Mouse (Mus musculus): ENCODE data around the gene Lrrn2. TPM values are rescaled to one million over a fixed set of nuclear protein-coding genes. Genes with fewer than 3 reads are reported as not detected.

Gene Lrrn2
- polyA plus RNA-seq, 1 experiment from 2014 or later: not detected

DNA sequence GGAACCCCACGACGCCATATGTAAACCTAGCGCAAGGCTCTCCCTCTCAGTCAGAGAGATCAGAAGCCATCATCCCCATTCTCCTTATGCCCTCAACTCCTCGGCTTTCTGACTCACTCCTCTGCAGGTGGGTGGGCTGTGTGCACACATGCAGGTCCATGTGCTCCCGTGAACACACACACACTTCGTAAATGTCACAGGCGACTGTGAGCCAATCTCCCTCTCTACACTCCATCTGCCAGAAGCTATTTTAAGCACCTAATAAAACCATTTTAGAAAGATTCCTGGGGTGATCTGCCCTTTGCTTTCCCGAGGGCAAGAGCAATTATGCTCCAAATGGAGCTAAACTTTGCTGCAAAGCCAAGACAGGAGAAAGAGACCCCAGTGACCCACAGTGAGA lies 65.8 kb downstream of the Lrrn2 start:
- 62% methylated on average over 8 of the region's 8 CpGs for WGBS (ENCODE audit: insufficient replicate concordance)
- Histone ChIP-seq H3K36me3 (replicated peaks; ENCODE audit: insufficient read depth, low read length) (no peaks in the 10 kb centered on the region), H3K4me2 (ENCODE audit: low read depth, low read length) (no peak overlapping the region), H3K27ac (ENCODE audit: low read depth) (no peak overlapping the region), H3K27me3 (ENCODE audit: insufficient read depth, low read length) (no peaks in the 10 kb centered on the region), H3K4me1 (ENCODE audit: insufficient read depth) (no peaks in the 10 kb centered on the region), H3K9me3 (ENCODE audit: low read length) (no peaks in the 10 kb centered on the region), H3K9ac (replicated peaks) (no peak overlapping the region), H3K4me3 (ENCODE audit: low read depth, low read length) (no peak overlapping the region)
- no peak for DNase-seq
- TF ChIP-seq CTCF (IDR thresholded peaks at IDR 0.05; ENCODE audit: low read depth) (no peak), EP300 (IDR thresholded peaks at IDR 0.05; ENCODE audit: low read depth) (no peak)
- ATAC-seq: no peak

- 61% methylated on average over 7 of the region's 7 CpGs for WGBS (ENCODE audit: insufficient replicate concordance)
- no peak overlapping the region for H3K27ac ChIP-seq (ENCODE audit: low read depth)
- no peak overlapping the region for H3K4me2 ChIP-seq (ENCODE audit: low read depth, low read length)
- no peak for DNase-seq
- no peaks in the 10 kb centered on the region for H3K9me3 ChIP-seq (ENCODE audit: low read length)
- no peak for ATAC-seq
- H3K27me3 ChIP-seq (ENCODE audit: insufficient read depth, low read length): no peaks in the 10 kb centered on the region
- H3K4me1 ChIP-seq (ENCODE audit: insufficient read depth): no peaks in the 10 kb centered on the region
- TF ChIP-seq CTCF (IDR thresholded peaks at IDR 0.05; ENCODE audit: low read depth) (no peak), EP300 (IDR thresholded peaks at IDR 0.05; ENCODE audit: low read depth) (no peak)
- no peaks in the 10 kb centered on the region for H3K36me3 ChIP-seq (replicated peaks; ENCODE audit: insufficient read depth, low read length)
- no peak overlapping the region for H3K9ac ChIP-seq (replicated peaks)
- H3K4me3 ChIP-seq (ENCODE audit: low read depth, low read length): no peak overlapping the region
Measured at GRCm38 (mm10) chr1:132947811-132948210, 67.7 kb downstream of the Lrrn2 start.

DNA sequence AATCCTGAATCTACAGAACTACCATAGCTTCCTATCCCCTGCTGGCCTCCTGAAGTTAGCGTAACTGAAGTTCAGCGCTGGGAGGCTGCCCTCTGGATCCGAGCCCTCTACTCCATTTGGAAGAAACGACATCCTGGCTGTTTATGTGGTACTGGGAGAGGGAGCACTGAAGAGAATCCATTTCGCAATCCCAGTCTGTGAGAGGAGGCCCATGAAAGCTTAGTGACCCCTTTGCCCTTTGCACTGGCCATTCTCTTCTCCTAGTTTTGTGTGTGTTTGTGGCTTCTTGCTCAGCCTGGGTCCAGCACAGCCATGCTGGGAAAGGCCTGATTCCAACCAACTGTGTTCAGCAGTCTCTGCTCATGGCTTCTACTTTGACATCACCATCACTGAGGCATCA lies 76.7 kb downstream of the Lrrn2 start:
- DNase-seq (no peak), ATAC-seq (peak; percentile 61; the same call in 1 of the 2 replicates)
- H3K4me1 ChIP-seq (ENCODE audit: insufficient read depth): no peaks in the 10 kb centered on the region
- H3K9me3 ChIP-seq (ENCODE audit: low read length): no peaks in the 10 kb centered on the region
- H3K27ac ChIP-seq (ENCODE audit: low read depth): no peak overlapping the region
- H3K4me3 ChIP-seq (ENCODE audit: low read depth, low read length): no peak overlapping the region
- no peak overlapping the region for H3K4me2 ChIP-seq (ENCODE audit: low read depth, low read length)
- no peaks in the 10 kb centered on the region for H3K27me3 ChIP-seq (ENCODE audit: insufficient read depth, low read length)
- no peak overlapping the region for H3K9ac ChIP-seq (replicated peaks)
- no peaks in the 10 kb centered on the region for H3K36me3 ChIP-seq (replicated peaks; ENCODE audit: insufficient read depth, low read length)
- TF ChIP-seq CTCF (IDR thresholded peaks at IDR 0.05; ENCODE audit: low read depth): no peak
- no peak for TF ChIP-seq EP300 (IDR thresholded peaks at IDR 0.05; ENCODE audit: low read depth)
- WGBS (ENCODE audit: insufficient replicate concordance): 59% methylated on average over 5 of the region's 5 CpGs

- ATAC-seq (no peak), DNase-seq (no peak)
- H3K4me1 ChIP-seq (ENCODE audit: insufficient read depth): no peaks in the 10 kb centered on the region
- H3K27ac ChIP-seq (ENCODE audit: low read depth): no peak overlapping the region
- no peaks in the 10 kb centered on the region for H3K9me3 ChIP-seq (ENCODE audit: low read length)
- no peaks in the 10 kb centered on the region for H3K27me3 ChIP-seq (ENCODE audit: insufficient read depth, low read length)
- no peak overlapping the region for H3K9ac ChIP-seq (replicated peaks)
- WGBS (ENCODE audit: insufficient replicate concordance): 88% methylated on average over 3 of the region's 3 CpGs
- no peak overlapping the region for H3K4me3 ChIP-seq (ENCODE audit: low read depth, low read length)
- no peaks in the 10 kb centered on the region for H3K36me3 ChIP-seq (replicated peaks; ENCODE audit: insufficient read depth, low read length)
- no peak overlapping the region for H3K4me2 ChIP-seq (ENCODE audit: low read depth, low read length)
- TF ChIP-seq EP300 (IDR thresholded peaks at IDR 0.05; ENCODE audit: low read depth) (no peak), CTCF (IDR thresholded peaks at IDR 0.05; ENCODE audit: low read depth) (no peak)
Measured at GRCm38 (mm10) chr1:132961751-132962150, 81.7 kb downstream of the Lrrn2 start.

GRCm38 (mm10) chr1:132964106-132964505 lies 84.0 kb downstream of the Lrrn2 start:
- TF ChIP-seq CTCF (IDR thresholded peaks at IDR 0.05; ENCODE audit: low read depth): no peak
- TF ChIP-seq EP300 (IDR thresholded peaks at IDR 0.05; ENCODE audit: low read depth): no peak
- WGBS (ENCODE audit: insufficient replicate concordance): 63% methylated on average over 2 of the region's 2 CpGs
- DNase-seq: no peak

GRCm38 (mm10) chr1:132964691-132965090 lies 84.6 kb downstream of the Lrrn2 start:
- H3K9me3 ChIP-seq (ENCODE audit: low read length): no peaks in the 10 kb centered on the region
- 66% methylated on average over 4 of the region's 4 CpGs for WGBS (ENCODE audit: insufficient replicate concordance)
- H3K4me3 ChIP-seq (ENCODE audit: low read depth, low read length): no peak overlapping the region
- no peak overlapping the region for H3K9ac ChIP-seq (replicated peaks)
- no peaks in the 10 kb centered on the region for H3K27me3 ChIP-seq (ENCODE audit: insufficient read depth, low read length)
- ATAC-seq (no peak), DNase-seq (no peak)
- H3K4me2 ChIP-seq (ENCODE audit: low read depth, low read length): no peak overlapping the region
- H3K27ac ChIP-seq (ENCODE audit: low read depth): no peak overlapping the region
- no peaks in the 10 kb centered on the region for H3K4me1 ChIP-seq (ENCODE audit: insufficient read depth)
- H3K36me3 ChIP-seq (replicated peaks; ENCODE audit: insufficient read depth, low read length): no peaks in the 10 kb centered on the region
- TF ChIP-seq EP300 (IDR thresholded peaks at IDR 0.05; ENCODE audit: low read depth) (no peak), CTCF (IDR thresholded peaks at IDR 0.05; ENCODE audit: low read depth) (no peak)

More at GRCm38 (mm10) chr1:132964106-132964505, 84.0 kb downstream of the Lrrn2 start:
- H3K9me3 ChIP-seq (ENCODE audit: low read length): no peaks in the 10 kb centered on the region
- no peaks in the 10 kb centered on the region for H3K36me3 ChIP-seq (replicated peaks; ENCODE audit: insufficient read depth, low read length)
- H3K9ac ChIP-seq (replicated peaks): no peak overlapping the region
- H3K4me2 ChIP-seq (ENCODE audit: low read depth, low read length): no peak overlapping the region
- no peak overlapping the region for H3K4me3 ChIP-seq (ENCODE audit: low read depth, low read length)
- no peaks in the 10 kb centered on the region for H3K4me1 ChIP-seq (ENCODE audit: insufficient read depth)
- no peaks in the 10 kb centered on the region for H3K27me3 ChIP-seq (ENCODE audit: insufficient read depth, low read length)
- no peak overlapping the region for H3K27ac ChIP-seq (ENCODE audit: low read depth)
- ATAC-seq: no peak

GRCm38 (mm10) chr1:132968659-132969058 lies 88.6 kb downstream of the Lrrn2 start:
- H3K4me2 ChIP-seq (ENCODE audit: low read depth, low read length): no peak overlapping the region
- ATAC-seq (no peak), DNase-seq (peak; percentile 68)
- no peak overlapping the region for H3K4me3 ChIP-seq (ENCODE audit: low read depth, low read length)
- no peaks in the 10 kb centered on the region for H3K36me3 ChIP-seq (replicated peaks; ENCODE audit: insufficient read depth, low read length)
- WGBS (ENCODE audit: insufficient replicate concordance): 24% methylated on average over 6 of the region's 6 CpGs
- H3K4me1 ChIP-seq (ENCODE audit: insufficient read depth): no peaks in the 10 kb centered on the region
- H3K9ac ChIP-seq (replicated peaks): no peak overlapping the region
- no peak overlapping the region for H3K27ac ChIP-seq (ENCODE audit: low read depth)
- TF ChIP-seq EP300 (IDR thresholded peaks at IDR 0.05; ENCODE audit: low read depth) (no peak), CTCF (IDR thresholded peaks at IDR 0.05; ENCODE audit: low read depth) (peak; percentile 89)
- no peaks in the 10 kb centered on the region for H3K27me3 ChIP-seq (ENCODE audit: insufficient read depth, low read length)
- no peaks in the 10 kb centered on the region for H3K9me3 ChIP-seq (ENCODE audit: low read length)

Measured in liver, postnatal 0 days (tissue).